Mouse (Mus musculus) limb, embryonic 11.5 days (tissue): ENCODE data around the gene Brd2. TPM values are rescaled to one million over a fixed set of nuclear protein-coding genes. Genes with fewer than 3 reads are reported as not detected.
"Not testable (repeated sequence)": the region's sequence is repeated elsewhere in the genome, so short reads cannot be mapped to it uniquely, and the experiment has no call there.

ENCODE experiments used
- ATAC-seq: fragments of 200-750 bp; cut with Nextera tagmentation; 2 replicates; pipeline ENCODE4 v1.8.0; 2017; ENCODE audit warnings: low read depth; ENCODE audit not compliant: insufficient number of reproducible peaks, low FRiP score, low TSS enrichment
- DNase-seq: peaks from one replicate; pipeline ENCODE4 v3.0.0-alpha.2; 2015; ENCODE audit warnings: low spot score
- H3K27ac ChIP-seq: fragments of 300-500 bp; sonication (generic); replicated peaks from 2 replicates; pipeline ENCODE4 v1.5.1; 2014; ENCODE audit warnings: low read depth, mild to moderate bottlenecking, low read length
- H3K27me3 ChIP-seq: fragments of 300-500 bp; sonication (generic); 2 replicates; pipeline ENCODE4 v1.6.1; 2014; ENCODE audit warnings: mild to moderate bottlenecking, low read length, mixed read lengths; ENCODE audit not compliant: control insufficient read depth, insufficient read depth
- H3K36me3 ChIP-seq: fragments of 300-500 bp; sonication (generic); 2 replicates; pipeline ENCODE4 v1.6.1; 2014; ENCODE audit warnings: mild to moderate bottlenecking, low read length, moderate library complexity, mixed read lengths; ENCODE audit not compliant: control insufficient read depth, insufficient read depth
- H3K4me1 ChIP-seq: fragments of 300-500 bp; sonication (generic); 2 replicates; pipeline ENCODE4 v1.6.1; 2014; ENCODE audit warnings: low read length, mixed read lengths; ENCODE audit not compliant: control insufficient read depth, insufficient read depth
- H3K4me2 ChIP-seq: fragments of 300-500 bp; sonication (generic); 2 replicates; pipeline ENCODE4 v1.6.1; 2014; ENCODE audit warnings: low read depth, mild to moderate bottlenecking, moderate library complexity; ENCODE audit not compliant: severe bottlenecking
- H3K4me3 ChIP-seq: fragments of 300-500 bp; sonication (generic); 2 replicates; pipeline ENCODE4 v1.5.1; 2014; ENCODE audit warnings: low read depth, low read length
- H3K9ac ChIP-seq: fragments of 300-500 bp; sonication (generic); 2 replicates; pipeline ENCODE4 v1.6.1; 2014; ENCODE audit warnings: mild to moderate bottlenecking, low read length
- H3K9me3 ChIP-seq: fragments of 300-500 bp; sonication (generic); 2 replicates; pipeline ENCODE4 v1.6.1; 2016; ENCODE audit warnings: low read length; ENCODE audit not compliant: control insufficient read depth
- WGBS: fragments of 180-500 bp; shearing (Covaris S2); extraction: QIAGEN DNeasy Blood & Tissue Kit; methylation state at CpG from one replicate; pipeline ENCODE4 v1.1.7; 2014; 5-methylcytosine and 5-hydroxymethylcytosine counted together
- polyA plus RNA-seq: library from polyadenylated mRNA; unstranded; fragments of >200 nt; fragmentation: Nextera tagmentation; extraction: Ambion mirVana; gene quantifications from 2 replicates; pipeline ENCODE4 v1.2.1, GENCODE M21; 2014

Brd2 gene
- polyA plus RNA-seq, 1 experiment from 2014 or later = 152 TPM

DNA sequence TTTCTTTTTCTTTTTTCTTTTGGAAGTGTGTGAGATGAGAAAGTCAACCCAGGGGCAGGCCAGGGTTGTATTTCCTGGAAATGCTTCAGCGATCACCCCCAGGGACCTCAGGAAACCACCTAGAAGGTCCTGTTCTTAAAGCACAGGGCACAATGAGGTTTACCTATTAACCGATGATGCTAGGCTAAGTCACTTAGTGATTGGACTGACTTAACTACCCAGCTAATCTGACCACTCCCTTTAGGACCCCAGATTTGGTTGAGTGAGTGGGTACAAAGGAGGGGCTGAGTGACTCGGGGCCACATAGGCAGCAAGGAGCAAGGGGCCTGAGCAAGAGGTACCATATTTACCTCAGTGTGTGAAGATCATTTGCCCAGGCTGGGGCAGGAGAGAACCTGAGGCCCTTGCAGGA is 22.5 kb upstream of the Brd2 start:
- Histone ChIP-seq H3K27ac (no peak overlapping the region), H3K4me1 (peaks cover 5% of the 10 kb centered on the region; the same call in 1 of the 2 replicates), H3K4me2 (no peak overlapping the region), H3K36me3 (no peaks in the 10 kb centered on the region), H3K27me3 (peaks cover 9% of the 10 kb centered on the region), H3K4me3 (no peak overlapping the region), H3K9me3 (no peaks in the 10 kb centered on the region), H3K9ac (no peak overlapping the region)
- WGBS = 73% methylated on average over 3 of the region's 3 CpGs
- DNase-seq (no peak), ATAC-seq (no peak)

DNA sequence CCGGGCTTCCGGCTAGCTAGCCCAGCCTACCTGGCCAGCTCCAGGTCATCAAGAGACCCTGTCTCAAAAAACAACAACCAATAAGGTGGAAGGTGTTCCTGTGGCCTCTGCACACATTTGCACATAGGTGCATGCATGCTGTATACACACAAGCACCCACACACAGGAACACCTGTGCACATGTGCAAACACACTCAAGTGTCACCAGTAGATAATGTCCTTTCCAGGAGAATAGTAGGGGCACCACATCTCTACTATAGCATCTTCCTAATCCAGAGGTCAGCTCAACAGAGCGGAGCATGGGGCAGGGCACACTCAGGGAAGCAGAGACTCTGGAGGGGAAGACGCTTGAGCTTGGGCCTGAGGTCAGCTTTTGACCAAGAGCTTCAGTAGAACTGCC is 21.8 kb upstream of the Brd2 start:
- 83% methylated on average over 4 of the region's 4 CpGs for WGBS
- H3K27me3 ChIP-seq = peaks cover 14% of the 10 kb centered on the region
- H3K9ac ChIP-seq, DNase-seq, H3K9me3 ChIP-seq, H3K27ac ChIP-seq, H3K4me2 ChIP-seq, H3K4me3 ChIP-seq, H3K4me1 ChIP-seq, ATAC-seq, H3K36me3 ChIP-seq: not testable (repeated sequence)

DNA sequence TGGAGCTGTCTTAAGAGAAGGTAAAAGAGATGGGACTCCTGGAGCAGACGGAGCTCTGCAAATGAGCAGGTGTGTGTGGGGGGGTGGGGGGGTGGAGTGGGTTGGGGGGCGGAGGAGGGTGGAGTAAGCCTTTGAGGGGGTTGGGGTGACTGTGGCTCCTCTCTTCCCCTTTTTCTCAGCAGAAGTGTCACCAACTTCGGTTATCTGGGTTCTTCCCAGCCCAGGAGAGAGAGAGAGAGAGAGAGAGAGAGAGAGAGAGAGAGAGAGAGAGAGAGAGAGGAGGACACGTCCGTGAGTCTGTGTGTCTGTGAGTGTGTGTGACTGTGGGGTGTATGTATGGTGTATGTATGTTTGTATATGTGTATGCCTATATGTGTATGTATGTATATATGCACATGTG is 21.0 kb upstream of the Brd2 start:
- H3K4me2 ChIP-seq = no peak overlapping the region
- no peak overlapping the region for H3K27ac ChIP-seq
- 78% methylated on average over 4 of the region's 5 CpGs for WGBS
- ATAC-seq = no peak
- peaks cover 7% of the 10 kb centered on the region; the same call in 1 of the 2 replicates for H3K4me1 ChIP-seq
- no peak for DNase-seq
- H3K9ac ChIP-seq = no peak overlapping the region
- peaks cover 21% of the 10 kb centered on the region for H3K27me3 ChIP-seq
- no peaks in the 10 kb centered on the region for H3K36me3 ChIP-seq
- H3K9me3 ChIP-seq = no peaks in the 10 kb centered on the region
- H3K4me3 ChIP-seq = no peak overlapping the region

DNA sequence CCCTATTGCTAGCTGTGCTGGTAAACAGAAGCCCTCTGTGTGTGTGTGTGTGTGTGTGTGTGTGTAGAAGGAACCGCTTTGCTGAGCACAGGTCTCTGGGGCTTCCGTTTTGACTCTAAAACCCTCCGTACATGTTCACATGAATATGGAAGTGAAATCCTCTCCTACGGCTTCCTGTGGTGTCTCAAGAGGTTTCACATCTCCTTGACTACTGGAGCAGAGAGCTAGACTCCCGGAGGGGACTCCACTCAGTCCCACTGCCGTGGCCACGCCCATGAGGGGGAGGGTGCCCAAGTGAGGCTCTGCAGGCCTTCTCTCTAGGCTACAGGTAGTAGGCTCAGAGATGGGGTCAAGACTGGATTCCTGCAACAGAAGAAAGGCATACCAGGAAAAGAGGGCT is 20.6 kb upstream of the Brd2 start, which contains the start of gene H2-DMb2:
H2-DMb2 (plus strand) TSS at position 275 of the 400 bp plus-strand sequence.
- peaks cover 24% of the 10 kb centered on the region for H3K27me3 ChIP-seq
- H3K4me3 ChIP-seq = no peak within 1 kb of the TSS
- ATAC-seq (no peak), DNase-seq (no peak)
- no peaks in the 10 kb centered on the region for H3K36me3 ChIP-seq
- WGBS = 42% methylated on average over 7 of the region's 7 CpGs
- no peak within 1 kb of the TSS for H3K27ac ChIP-seq
- no peak within 1 kb of the TSS for H3K9ac ChIP-seq
- H3K9me3 ChIP-seq = no peaks in the 10 kb centered on the region
- peaks cover 7% of the 10 kb centered on the region; the same call in 1 of the 2 replicates for H3K4me1 ChIP-seq
- H3K4me2 ChIP-seq = no peak within 1 kb of the TSS

DNA sequence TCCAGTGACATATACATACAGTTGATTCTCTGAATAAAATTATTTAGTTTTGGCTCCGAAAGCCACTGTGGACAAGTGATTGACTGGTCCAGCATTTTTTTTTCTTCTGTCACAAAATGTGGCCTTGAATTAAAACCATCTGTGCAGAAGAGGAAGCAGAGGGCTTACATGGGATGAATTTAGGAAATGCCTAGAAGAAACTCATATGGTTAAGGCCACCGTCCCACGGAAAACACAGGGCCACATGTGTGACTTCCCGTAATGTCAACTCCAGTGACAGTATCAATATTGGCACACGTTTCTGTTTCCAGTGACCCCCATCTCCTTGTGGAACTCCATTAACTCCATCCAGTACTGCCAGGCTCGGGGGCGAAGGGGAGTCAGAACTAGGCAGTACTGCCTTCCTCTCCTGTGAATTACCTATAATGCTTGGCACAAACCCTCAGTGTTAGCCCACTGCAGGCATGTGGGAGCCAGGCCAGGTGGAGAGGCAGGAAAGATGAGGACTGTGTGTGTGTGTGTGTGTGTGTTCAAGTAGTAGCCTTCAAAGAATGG is 20.1 kb upstream of the Brd2 start:
- no peaks in the 10 kb centered on the region for H3K9me3 ChIP-seq
- peaks cover 7% of the 10 kb centered on the region; the same call in 1 of the 2 replicates for H3K4me1 ChIP-seq
- H3K4me3 ChIP-seq = no peak overlapping the region
- DNase-seq (no peak), ATAC-seq (no peak)
- H3K9ac ChIP-seq = no peak overlapping the region
- WGBS = 55% methylated on average over 7 of the region's 7 CpGs
- no peak overlapping the region for H3K4me2 ChIP-seq
- H3K36me3 ChIP-seq = no peaks in the 10 kb centered on the region
- peaks cover 24% of the 10 kb centered on the region for H3K27me3 ChIP-seq
- H3K27ac ChIP-seq = no peak overlapping the region

DNA sequence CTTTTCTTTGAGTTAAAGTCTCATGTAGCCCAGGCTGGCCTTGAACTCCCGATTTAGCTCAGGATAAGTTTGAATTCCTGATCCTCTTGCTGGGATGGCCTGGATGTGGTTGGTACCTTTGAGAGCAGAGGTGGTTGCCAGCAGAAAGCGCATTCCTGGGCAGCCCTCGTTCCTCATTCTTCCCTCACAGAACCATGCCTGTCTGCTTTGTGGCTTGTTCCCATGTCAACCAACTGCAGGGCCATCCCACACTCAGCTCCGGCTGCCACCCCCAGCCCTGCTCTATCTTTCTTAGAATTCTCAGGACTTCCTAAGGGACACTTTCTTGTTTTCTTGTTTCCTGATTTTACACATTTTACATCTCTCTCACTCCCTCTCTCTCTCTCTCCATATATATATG is 19.0 kb upstream of the Brd2 start:
- 76% methylated on average over 4 of the region's 4 CpGs for WGBS
- no peak overlapping the region for H3K4me3 ChIP-seq
- no peak for DNase-seq
- no peak for ATAC-seq
- no peak overlapping the region for H3K27ac ChIP-seq
- no peaks in the 10 kb centered on the region for H3K36me3 ChIP-seq
- peaks cover 7% of the 10 kb centered on the region; the same call in 1 of the 2 replicates for H3K4me1 ChIP-seq
- H3K27me3 ChIP-seq = peaks cover 24% of the 10 kb centered on the region
- H3K9me3 ChIP-seq = no peaks in the 10 kb centered on the region
- H3K9ac ChIP-seq = no peak overlapping the region
- H3K4me2 ChIP-seq = no peak overlapping the region

DNA sequence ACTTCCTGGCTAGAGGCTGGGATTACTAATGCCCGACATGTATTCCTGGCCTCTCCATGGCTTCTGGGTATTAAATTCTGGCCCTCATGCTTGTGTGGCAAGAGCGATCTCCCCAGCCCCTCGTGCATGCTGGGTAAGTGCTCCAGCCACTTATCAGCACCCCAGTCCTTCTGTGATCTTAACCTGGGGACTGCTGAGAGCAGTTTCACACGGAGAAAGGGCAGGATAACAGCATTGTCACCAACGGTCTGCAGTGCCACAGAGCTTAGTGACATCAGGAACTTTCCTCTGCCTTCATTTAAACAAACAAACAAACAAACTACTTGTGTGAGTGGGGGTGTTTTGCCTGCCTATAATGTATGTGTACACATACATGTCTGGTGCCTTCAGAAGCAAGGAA is 17.8 kb upstream of the Brd2 start:
- Histone ChIP-seq H3K27ac (no peak overlapping the region), H3K36me3 (no peaks in the 10 kb centered on the region), H3K9ac (no peak overlapping the region; the same call in 1 of the 2 replicates), H3K27me3 (peaks cover 24% of the 10 kb centered on the region), H3K9me3 (no peaks in the 10 kb centered on the region), H3K4me1 (peaks cover 7% of the 10 kb centered on the region; the same call in 1 of the 2 replicates), H3K4me2 (no peak overlapping the region), H3K4me3 (no peak overlapping the region; the same call in 1 of the 2 replicates)
- DNase-seq (no peak), ATAC-seq (no peak)
- WGBS = 13% methylated on average over 5 of the region's 5 CpGs

DNA sequence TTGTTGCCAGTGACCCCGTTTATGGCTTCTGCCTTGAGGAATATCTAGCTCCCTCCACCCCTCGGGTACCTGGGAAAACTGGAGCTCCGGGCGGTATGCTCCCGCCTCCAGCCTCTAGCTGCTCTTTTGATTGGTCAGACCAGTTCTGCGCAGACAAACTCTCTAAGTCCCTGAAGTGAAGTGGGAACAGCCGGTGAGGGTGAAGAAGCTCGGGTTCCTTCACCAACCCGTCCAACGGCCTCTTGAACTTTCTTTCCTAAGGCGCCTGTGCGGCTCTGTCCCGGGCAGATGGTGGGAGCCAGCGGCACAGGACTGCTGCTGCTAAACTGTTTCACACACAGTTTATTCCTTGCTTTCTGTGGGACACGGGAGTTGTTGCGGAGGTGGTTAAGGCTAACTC is 17.0 kb upstream of the Brd2 start:
- ATAC-seq (no peak), DNase-seq (peak; percentile 65)
- Histone ChIP-seq H3K4me2 (peak overlapping the region; percentile 55), H3K4me3 (peak overlapping the region; percentile 22), H3K36me3 (no peaks in the 10 kb centered on the region), H3K4me1 (peaks cover 7% of the 10 kb centered on the region; the same call in 1 of the 2 replicates), H3K9ac (peak overlapping the region; percentile 45), H3K27me3 (peaks cover 24% of the 10 kb centered on the region), H3K27ac (no peak overlapping the region), H3K9me3 (no peaks in the 10 kb centered on the region)
- 2% methylated on average over 16 of the region's 16 CpGs for WGBS

DNA sequence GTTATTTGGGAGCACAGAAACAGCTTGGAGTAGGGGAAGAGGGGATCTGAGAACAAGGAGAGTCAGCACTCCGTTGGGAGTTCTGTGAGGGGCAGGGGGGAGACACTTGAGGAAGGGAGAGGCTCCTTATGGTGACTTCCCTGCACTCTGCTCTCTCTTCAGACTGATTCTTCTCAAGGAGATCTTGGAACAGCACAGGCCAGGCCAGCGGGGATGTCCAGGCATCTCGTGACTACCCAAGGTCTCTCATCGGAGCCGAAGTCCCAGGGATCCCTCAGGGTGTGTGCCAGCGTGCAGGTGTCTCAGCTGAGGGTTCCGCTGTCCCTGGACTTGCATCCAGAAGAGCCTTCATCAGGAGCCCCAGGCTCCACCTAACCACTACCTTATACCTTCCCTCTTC is 16.2 kb upstream of the Brd2 start:
- WGBS = 75% methylated on average over 7 of the region's 7 CpGs
- no peak overlapping the region for H3K4me2 ChIP-seq

More for the DNA sequence above, 16.2 kb upstream of the Brd2 start:
- ATAC-seq (no peak), DNase-seq (no peak)
- H3K27me3 ChIP-seq = peaks cover 24% of the 10 kb centered on the region
- no peak overlapping the region for H3K27ac ChIP-seq
- H3K9me3 ChIP-seq = no peaks in the 10 kb centered on the region
- no peak overlapping the region for H3K9ac ChIP-seq
- no peak overlapping the region for H3K4me3 ChIP-seq
- peaks cover 7% of the 10 kb centered on the region; the same call in 1 of the 2 replicates for H3K4me1 ChIP-seq
- H3K36me3 ChIP-seq = no peaks in the 10 kb centered on the region
